Mouse (Mus musculus): ENCODE data around the gene Tcta. TPM values are rescaled to one million over a fixed set of nuclear protein-coding genes. Genes with fewer than 3 reads are reported as not detected.

Tcta gene
- polyA plus RNA-seq, 1 experiment from 2014 or later = 37.6 TPM

GRCm38 (mm10) chr9:108341801-108342200, 35.8 kb upstream of the Tcta start:
- Histone ChIP-seq H3K4me3 (replicated peaks; ENCODE audit: low read length) (no peak overlapping the region), H3K36me3 (ENCODE audit: control insufficient read depth, insufficient read depth) (no peaks in the 10 kb centered on the region), H3K4me2 (ENCODE audit: low read length) (no peak overlapping the region), H3K4me1 (replicated peaks; ENCODE audit: control insufficient read depth, insufficient read depth, low read length) (peaks cover 23% of the 10 kb centered on the region), H3K27me3 (replicated peaks; ENCODE audit: control insufficient read depth, insufficient read depth, low read length) (no peaks in the 10 kb centered on the region), H3K27ac (ENCODE audit: low read length) (no peak overlapping the region), H3K9ac (replicated peaks; ENCODE audit: low read depth, low read length) (no peak overlapping the region), H3K9me3 (ENCODE audit: control insufficient read depth, low read length) (no peaks in the 10 kb centered on the region)
- ATAC-seq = no peak

GRCm38 (mm10) chr9:108341139-108341475, 35.1 kb upstream of the Tcta start:
- no peak overlapping the region for H3K4me3 ChIP-seq (replicated peaks; ENCODE audit: low read length)
- WGBS = 90% methylated on average over 5 of the region's 5 CpGs
- no peak overlapping the region for H3K4me2 ChIP-seq (ENCODE audit: low read length)
- no peaks in the 10 kb centered on the region for H3K36me3 ChIP-seq (ENCODE audit: control insufficient read depth, insufficient read depth)
- no peak overlapping the region for H3K9ac ChIP-seq (replicated peaks; ENCODE audit: low read depth, low read length)
- ATAC-seq = no peak
- H3K27me3 ChIP-seq (replicated peaks; ENCODE audit: control insufficient read depth, insufficient read depth, low read length) = no peaks in the 10 kb centered on the region
- no peak overlapping the region for H3K27ac ChIP-seq (ENCODE audit: low read length)
- peaks cover 19% of the 10 kb centered on the region for H3K4me1 ChIP-seq (replicated peaks; ENCODE audit: control insufficient read depth, insufficient read depth, low read length)
- H3K9me3 ChIP-seq (ENCODE audit: control insufficient read depth, low read length) = no peaks in the 10 kb centered on the region

- peaks cover 2% of the 10 kb centered on the region; the same call in 1 of the 2 replicates for H3K36me3 ChIP-seq (ENCODE audit: control insufficient read depth, insufficient read depth)
- H3K4me2 ChIP-seq (ENCODE audit: low read length) = peak overlapping the region; percentile 73
- peaks cover 16% of the 10 kb centered on the region for H3K4me1 ChIP-seq (replicated peaks; ENCODE audit: control insufficient read depth, insufficient read depth, low read length)
- H3K4me3 ChIP-seq (replicated peaks; ENCODE audit: low read length) = peak overlapping the region; percentile 63
- H3K27me3 ChIP-seq (replicated peaks; ENCODE audit: control insufficient read depth, insufficient read depth, low read length) = no peaks in the 10 kb centered on the region
- no peak overlapping the region for H3K27ac ChIP-seq (ENCODE audit: low read length)
- H3K9me3 ChIP-seq (ENCODE audit: control insufficient read depth, low read length) = no peaks in the 10 kb centered on the region
- ATAC-seq = no peak
- 64% methylated on average over 10 of the region's 10 CpGs for WGBS
- peak overlapping the region; percentile 83 for H3K9ac ChIP-seq (replicated peaks; ENCODE audit: low read depth, low read length)
Measured at GRCm38 (mm10) chr9:108340258-108341138, 34.5 kb upstream of the Tcta start.

GRCm38 (mm10) chr9:108339886-108340257, 33.9 kb upstream of the Tcta start:
- 13% methylated on average over 20 of the region's 20 CpGs for WGBS
- H3K36me3 ChIP-seq (ENCODE audit: control insufficient read depth, insufficient read depth) = peaks cover 7% of the 10 kb centered on the region; the same call in 1 of the 2 replicates
- peak overlapping the region; percentile 83 for H3K9ac ChIP-seq (replicated peaks; ENCODE audit: low read depth, low read length)
- ATAC-seq = no peak
- no peaks in the 10 kb centered on the region for H3K9me3 ChIP-seq (ENCODE audit: control insufficient read depth, low read length)
- peaks cover 16% of the 10 kb centered on the region for H3K4me1 ChIP-seq (replicated peaks; ENCODE audit: control insufficient read depth, insufficient read depth, low read length)
- H3K27me3 ChIP-seq (replicated peaks; ENCODE audit: control insufficient read depth, insufficient read depth, low read length) = no peaks in the 10 kb centered on the region
- peak overlapping the region; percentile 73 for H3K4me2 ChIP-seq (ENCODE audit: low read length)
- peak overlapping the region; percentile 63 for H3K4me3 ChIP-seq (replicated peaks; ENCODE audit: low read length)
- H3K27ac ChIP-seq (ENCODE audit: low read length) = peak overlapping the region; percentile 88; the same call in 1 of the 2 replicates

- peak within 1 kb of the TSS; percentile 73 for H3K4me2 ChIP-seq (ENCODE audit: low read length)
- H3K9me3 ChIP-seq (ENCODE audit: control insufficient read depth, low read length) = no peaks in the 10 kb centered on the region
- peak within 1 kb of the TSS; percentile 88 for H3K27ac ChIP-seq (ENCODE audit: low read length)
- H3K27me3 ChIP-seq (replicated peaks; ENCODE audit: control insufficient read depth, insufficient read depth, low read length) = no peaks in the 10 kb centered on the region
- peaks cover 11% of the 10 kb centered on the region for H3K36me3 ChIP-seq (ENCODE audit: control insufficient read depth, insufficient read depth)
- H3K4me1 ChIP-seq (replicated peaks; ENCODE audit: control insufficient read depth, insufficient read depth, low read length) = peaks cover 16% of the 10 kb centered on the region
- peak within 1 kb of the TSS; percentile 83 for H3K9ac ChIP-seq (replicated peaks; ENCODE audit: low read depth, low read length)
- H3K4me3 ChIP-seq (replicated peaks; ENCODE audit: low read length) = peak within 1 kb of the TSS; percentile 63
- under 1% methylated on average over 49 of the region's 49 CpGs for whole genome bisulfite sequencing
- peak; percentile 97 for ATAC-seq
Measured at GRCm38 (mm10) chr9:108338886-108339781, 33.2 kb upstream of the Tcta start, which contains the start of gene Gpx1. Gene Gpx1 (plus strand): TSS chr9:108338903.

GRCm38 (mm10) chr9:108338551-108338885, 32.6 kb upstream of the Tcta start:
- H3K36me3 ChIP-seq (ENCODE audit: control insufficient read depth, insufficient read depth) = peaks cover 13% of the 10 kb centered on the region
- H3K4me1 ChIP-seq (replicated peaks; ENCODE audit: control insufficient read depth, insufficient read depth, low read length) = peaks cover 16% of the 10 kb centered on the region
- ATAC-seq = no peak
- peak overlapping the region; percentile 63 for H3K4me3 ChIP-seq (replicated peaks; ENCODE audit: low read length)
- H3K27me3 ChIP-seq (replicated peaks; ENCODE audit: control insufficient read depth, insufficient read depth, low read length) = no peaks in the 10 kb centered on the region
- WGBS = 32% methylated on average over 6 of the region's 6 CpGs
- no peaks in the 10 kb centered on the region for H3K9me3 ChIP-seq (ENCODE audit: control insufficient read depth, low read length)
- H3K27ac ChIP-seq (ENCODE audit: low read length) = peak overlapping the region; percentile 88
- H3K9ac ChIP-seq (replicated peaks; ENCODE audit: low read depth, low read length) = peak overlapping the region; percentile 83
- peak overlapping the region; percentile 73 for H3K4me2 ChIP-seq (ENCODE audit: low read length)

GRCm38 (mm10) chr9:108337848-108338550, 32.0 kb upstream of the Tcta start:
- peaks cover 13% of the 10 kb centered on the region for H3K36me3 ChIP-seq (ENCODE audit: control insufficient read depth, insufficient read depth)
- no peaks in the 10 kb centered on the region for H3K9me3 ChIP-seq (ENCODE audit: control insufficient read depth, low read length)
- no peaks in the 10 kb centered on the region for H3K27me3 ChIP-seq (replicated peaks; ENCODE audit: control insufficient read depth, insufficient read depth, low read length)
- H3K4me3 ChIP-seq (replicated peaks; ENCODE audit: low read length) = no peak overlapping the region
- no peak overlapping the region for H3K9ac ChIP-seq (replicated peaks; ENCODE audit: low read depth, low read length)
- H3K4me1 ChIP-seq (replicated peaks; ENCODE audit: control insufficient read depth, insufficient read depth, low read length) = peaks cover 16% of the 10 kb centered on the region
- peak overlapping the region; percentile 73 for H3K4me2 ChIP-seq (ENCODE audit: low read length)
- no peak for ATAC-seq
- peak overlapping the region; percentile 88 for H3K27ac ChIP-seq (ENCODE audit: low read length)
- 55% methylated on average over 10 of the region's 10 CpGs for WGBS

GRCm38 (mm10) chr9:108325811-108326210, 19.9 kb upstream of the Tcta start:
- no peaks in the 10 kb centered on the region for H3K4me1 ChIP-seq (replicated peaks; ENCODE audit: control insufficient read depth, insufficient read depth, low read length)
- no peak overlapping the region for H3K4me3 ChIP-seq (replicated peaks; ENCODE audit: low read length)
- H3K27ac ChIP-seq (ENCODE audit: low read length) = no peak overlapping the region
- ATAC-seq = no peak
- 95% methylated on average over 2 of the region's 2 CpGs for WGBS
- peaks cover 9% of the 10 kb centered on the region for H3K36me3 ChIP-seq (ENCODE audit: control insufficient read depth, insufficient read depth)
- H3K4me2 ChIP-seq (ENCODE audit: low read length) = no peak overlapping the region
- no peaks in the 10 kb centered on the region for H3K27me3 ChIP-seq (replicated peaks; ENCODE audit: control insufficient read depth, insufficient read depth, low read length)
- no peaks in the 10 kb centered on the region for H3K9me3 ChIP-seq (ENCODE audit: control insufficient read depth, low read length)
- H3K9ac ChIP-seq (replicated peaks; ENCODE audit: low read depth, low read length) = no peak overlapping the region

- Histone ChIP-seq H3K27me3 (replicated peaks; ENCODE audit: control insufficient read depth, insufficient read depth, low read length) (no peaks in the 10 kb centered on the region), H3K27ac (ENCODE audit: low read length) (no peak overlapping the region), H3K9ac (replicated peaks; ENCODE audit: low read depth, low read length) (no peak overlapping the region), H3K9me3 (ENCODE audit: control insufficient read depth, low read length) (no peaks in the 10 kb centered on the region), H3K4me1 (replicated peaks; ENCODE audit: control insufficient read depth, insufficient read depth, low read length) (no peaks in the 10 kb centered on the region), H3K36me3 (ENCODE audit: control insufficient read depth, insufficient read depth) (peaks cover 8% of the 10 kb centered on the region), H3K4me3 (replicated peaks; ENCODE audit: low read length) (no peak overlapping the region), H3K4me2 (ENCODE audit: low read length) (no peak overlapping the region)
- no peak for ATAC-seq
- WGBS = 95% methylated on average over 1 of the region's 1 CpGs
Measured at GRCm38 (mm10) chr9:108324784-108325183, 18.8 kb upstream of the Tcta start.

All from forebrain, embryonic 16.5 days (tissue).